Mouse (Mus musculus): ENCODE results near the gene Tiam2. TPM values are rescaled to one million over a fixed set of nuclear protein-coding genes. Genes with fewer than 3 reads are reported as not detected.

Gene Tiam2
- polyA plus RNA-seq, 1 experiment, result 1.2 TPM

DNA sequence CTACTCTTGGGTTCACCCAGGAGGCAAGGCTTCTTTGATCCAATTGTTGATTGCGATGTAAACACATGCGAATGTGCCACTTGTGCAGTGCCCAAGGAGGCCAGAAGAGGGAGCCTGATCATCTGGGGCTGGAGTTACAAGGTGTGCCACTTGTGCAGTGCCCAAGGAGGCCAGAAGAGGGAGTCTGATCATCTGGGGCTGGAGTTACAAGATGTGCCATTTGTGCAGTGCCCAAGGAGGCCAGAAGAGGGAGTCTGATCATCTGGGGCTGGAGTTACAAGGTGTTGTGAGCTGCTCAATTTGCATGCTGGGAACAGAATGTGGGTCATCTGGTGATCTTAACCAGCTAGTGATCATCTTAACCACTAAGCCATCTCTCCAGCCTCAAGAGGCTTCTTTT is 124.7 kb downstream of the Tiam2 start:
- Histone ChIP-seq H3K27ac (ENCODE audit: insufficient read depth, low read depth, low read length) (no peak overlapping the region), H3K4me1 (ENCODE audit: control insufficient read depth, insufficient read depth, low read length) (peaks cover 9% of the 10 kb centered on the region; the same call in 1 of the 2 replicates), H3K4me3 (ENCODE audit: insufficient read depth, low read depth, low read length) (no peak overlapping the region), H3K36me3 (ENCODE audit: control insufficient read depth, insufficient read depth, low read length) (no peaks in the 10 kb centered on the region), H3K27me3 (replicated peaks; ENCODE audit: control insufficient read depth, insufficient read depth, low read length) (no peaks in the 10 kb centered on the region)
- DNase-seq, result peak; percentile 75
- TF ChIP-seq CTCF (conservative IDR thresholded peaks at IDR 0.05; ENCODE audit: insufficient read depth, insufficient read length, low read depth, low read length), result peak; percentile 96
- no peak for TF ChIP-seq POLR2A (IDR thresholded peaks at IDR 0.05; ENCODE audit: low read depth, low read length)
- WGBS, result 81% methylated on average over 2 of the region's 2 CpGs

DNA sequence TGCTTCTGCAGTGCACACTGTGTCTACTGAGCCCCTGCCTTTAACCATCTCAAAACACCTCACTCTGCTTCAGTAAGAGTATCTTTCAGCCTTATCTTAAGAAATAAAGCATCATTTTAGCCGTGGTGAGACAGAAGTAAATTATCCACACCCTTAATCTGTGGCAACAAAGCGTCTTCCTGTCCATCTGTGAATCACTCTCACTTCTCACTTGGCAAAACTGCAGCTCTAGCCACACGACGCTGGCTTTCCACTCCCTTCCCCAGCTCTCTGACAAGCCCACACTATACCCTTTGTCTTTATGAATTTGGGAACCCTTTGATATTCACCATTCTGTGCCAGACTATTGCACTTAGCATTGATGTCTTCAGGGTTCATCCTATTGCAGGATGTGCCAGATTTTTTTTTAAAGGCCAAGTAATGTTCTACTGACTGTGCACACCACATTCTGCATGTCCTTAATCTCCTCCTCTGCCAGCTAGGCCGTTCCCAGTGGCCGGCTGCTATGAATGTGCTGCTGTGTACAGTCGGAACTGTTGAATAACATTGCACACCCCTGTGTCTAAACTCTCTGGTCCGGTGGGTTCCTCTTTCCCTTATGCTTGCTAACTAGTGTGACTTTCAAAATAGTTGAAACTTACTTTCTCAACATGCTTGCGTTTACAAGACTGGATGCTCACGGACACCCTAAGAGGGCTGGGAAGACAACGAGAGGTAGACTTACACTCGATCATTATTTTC is 126.4 kb downstream of the Tiam2 start:
- WGBS, result 74% methylated on average over 12 of the region's 12 CpGs
- H3K27me3 ChIP-seq (replicated peaks; ENCODE audit: control insufficient read depth, insufficient read depth, low read length), result no peaks in the 10 kb centered on the region
- no peaks in the 10 kb centered on the region for H3K36me3 ChIP-seq (ENCODE audit: control insufficient read depth, insufficient read depth, low read length)
- H3K4me1 ChIP-seq (ENCODE audit: control insufficient read depth, insufficient read depth, low read length), result peaks cover 9% of the 10 kb centered on the region; the same call in 1 of the 2 replicates
- no peak overlapping the region for H3K4me3 ChIP-seq (ENCODE audit: insufficient read depth, low read depth, low read length)
- H3K27ac ChIP-seq (ENCODE audit: insufficient read depth, low read depth, low read length), result no peak overlapping the region
- TF ChIP-seq CTCF (conservative IDR thresholded peaks at IDR 0.05; ENCODE audit: insufficient read depth, insufficient read length, low read depth, low read length), result no peak
- no peak for TF ChIP-seq POLR2A (IDR thresholded peaks at IDR 0.05; ENCODE audit: low read depth, low read length)
- DNase-seq, result peak; percentile 45

DNA sequence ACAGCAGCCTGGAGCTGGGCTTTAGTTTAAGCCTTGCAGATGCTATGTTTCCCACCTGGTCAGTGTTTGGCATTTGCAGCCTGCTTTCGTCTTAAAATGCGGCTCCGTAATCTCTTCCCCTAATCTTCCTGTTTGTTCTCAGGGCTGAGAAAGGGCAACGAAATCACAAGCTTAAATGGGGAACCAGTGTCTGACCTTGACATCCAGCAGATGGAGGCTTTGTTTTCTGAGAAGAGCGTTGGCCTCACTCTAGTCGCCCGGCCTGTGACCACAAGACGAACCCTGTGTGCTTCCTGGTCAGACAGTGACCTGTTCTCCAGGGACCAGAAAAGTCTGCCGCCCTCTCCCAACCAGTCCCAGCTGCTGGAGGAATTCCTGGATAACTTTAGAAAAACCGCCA is 127.6 kb downstream of the Tiam2 start:
- Histone ChIP-seq H3K27me3 (replicated peaks; ENCODE audit: control insufficient read depth, insufficient read depth, low read length) (no peaks in the 10 kb centered on the region), H3K36me3 (ENCODE audit: control insufficient read depth, insufficient read depth, low read length) (no peaks in the 10 kb centered on the region), H3K27ac (ENCODE audit: insufficient read depth, low read depth, low read length) (no peak overlapping the region), H3K4me3 (ENCODE audit: insufficient read depth, low read depth, low read length) (no peak overlapping the region), H3K4me1 (ENCODE audit: control insufficient read depth, insufficient read depth, low read length) (peaks cover 9% of the 10 kb centered on the region; the same call in 1 of the 2 replicates)
- 40% methylated on average over 10 of the region's 10 CpGs for WGBS
- peak; percentile 40 for DNase-seq
- no peak for TF ChIP-seq POLR2A (IDR thresholded peaks at IDR 0.05; ENCODE audit: low read depth, low read length)
- TF ChIP-seq CTCF (conservative IDR thresholded peaks at IDR 0.05; ENCODE audit: insufficient read depth, insufficient read length, low read depth, low read length), result no peak

DNA sequence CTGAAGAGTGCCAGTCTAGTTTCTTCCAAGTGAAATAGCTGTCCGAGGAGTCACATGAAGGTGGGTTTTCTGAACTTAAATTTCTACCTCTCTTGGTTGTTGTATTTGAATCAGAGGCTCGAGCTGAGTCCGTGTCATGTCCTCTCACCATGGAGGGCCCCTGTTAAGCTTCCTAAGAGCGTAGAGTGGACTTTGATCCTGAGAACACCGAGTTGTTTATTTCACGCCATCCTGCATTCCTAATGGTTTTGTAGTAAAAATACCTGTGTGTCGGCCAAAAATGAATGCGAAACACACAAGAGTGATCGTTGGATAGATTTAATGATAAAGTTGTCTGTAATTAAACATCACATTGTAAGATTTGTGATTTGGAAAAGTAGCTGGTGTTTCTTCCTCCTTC is 128.5 kb downstream of the Tiam2 start:
- TF ChIP-seq POLR2A (IDR thresholded peaks at IDR 0.05; ENCODE audit: low read depth, low read length) (no peak), CTCF (conservative IDR thresholded peaks at IDR 0.05; ENCODE audit: insufficient read depth, insufficient read length, low read depth, low read length) (no peak)
- WGBS, result 61% methylated on average over 9 of the region's 9 CpGs
- peaks cover 9% of the 10 kb centered on the region; the same call in 1 of the 2 replicates for H3K4me1 ChIP-seq (ENCODE audit: control insufficient read depth, insufficient read depth, low read length)
- DNase-seq, result peak; percentile 79
- no peaks in the 10 kb centered on the region for H3K36me3 ChIP-seq (ENCODE audit: control insufficient read depth, insufficient read depth, low read length)
- H3K27ac ChIP-seq (ENCODE audit: insufficient read depth, low read depth, low read length), result peak overlapping the region; percentile 89
- no peaks in the 10 kb centered on the region for H3K27me3 ChIP-seq (replicated peaks; ENCODE audit: control insufficient read depth, insufficient read depth, low read length)
- H3K4me3 ChIP-seq (ENCODE audit: insufficient read depth, low read depth, low read length), result no peak overlapping the region

DNA sequence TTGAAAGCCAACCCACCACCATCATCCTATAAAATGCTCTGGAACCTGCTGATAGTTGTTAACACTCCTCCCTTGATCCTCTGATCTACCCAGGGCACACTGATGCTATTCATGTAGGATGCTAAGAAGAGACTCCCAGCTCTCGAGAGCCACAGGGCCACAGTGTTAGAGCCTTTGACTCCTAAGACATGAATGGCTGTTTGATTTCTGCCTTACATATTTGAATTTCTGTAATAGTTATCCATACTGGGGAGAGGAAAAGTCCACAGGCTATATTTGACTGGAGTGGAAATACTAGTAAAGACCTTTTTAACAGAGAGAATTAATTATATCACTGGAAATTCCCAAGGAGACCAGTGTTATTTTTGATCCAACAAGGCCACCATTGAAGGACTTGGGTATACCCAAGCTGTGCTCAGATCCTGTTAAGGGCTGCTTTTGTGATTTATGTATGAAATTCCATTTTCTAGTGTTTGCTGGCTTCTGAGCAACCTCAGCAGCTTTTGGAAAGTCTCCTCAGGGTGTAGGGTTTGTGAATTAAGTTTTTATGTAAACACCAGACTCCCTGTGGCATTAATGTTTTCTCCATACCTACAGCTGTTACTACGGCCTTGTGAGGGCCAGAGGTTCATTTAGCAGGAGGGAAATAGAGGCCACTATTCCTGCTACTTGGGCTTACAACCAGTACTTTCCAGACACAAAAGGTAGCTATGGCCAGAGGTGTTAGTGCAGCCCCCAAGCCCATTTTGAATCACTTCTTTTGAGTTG is 131.7 kb downstream of the Tiam2 start:
- TF ChIP-seq CTCF (conservative IDR thresholded peaks at IDR 0.05; ENCODE audit: insufficient read depth, insufficient read length, low read depth, low read length), result no peak
- TF ChIP-seq POLR2A (IDR thresholded peaks at IDR 0.05; ENCODE audit: low read depth, low read length), result no peak
- 70% methylated on average over 2 of the region's 2 CpGs for WGBS
- no peaks in the 10 kb centered on the region for H3K36me3 ChIP-seq (ENCODE audit: control insufficient read depth, insufficient read depth, low read length)

GRCm38 (mm10) chr17:3465861-3466260 is 139.5 kb downstream of the Tiam2 start:
- WGBS, result 91% methylated on average over 4 of the region's 4 CpGs
- Histone ChIP-seq H3K36me3 (ENCODE audit: control insufficient read depth, insufficient read depth, low read length) (no peaks in the 10 kb centered on the region), H3K27ac (ENCODE audit: insufficient read depth, low read depth, low read length) (no peak overlapping the region), H3K4me1 (ENCODE audit: control insufficient read depth, insufficient read depth, low read length) (no peaks in the 10 kb centered on the region), H3K27me3 (replicated peaks; ENCODE audit: control insufficient read depth, insufficient read depth, low read length) (no peaks in the 10 kb centered on the region), H3K4me3 (ENCODE audit: insufficient read depth, low read depth, low read length) (no peak overlapping the region)
- TF ChIP-seq CTCF (conservative IDR thresholded peaks at IDR 0.05; ENCODE audit: insufficient read depth, insufficient read length, low read depth, low read length) (no peak), POLR2A (IDR thresholded peaks at IDR 0.05; ENCODE audit: low read depth, low read length) (no peak)
- DNase-seq, result no peak

More for the DNA sequence above, 131.7 kb downstream of the Tiam2 start:
- DNase-seq, result no peak
- Histone ChIP-seq H3K27ac (ENCODE audit: insufficient read depth, low read depth, low read length) (no peak overlapping the region), H3K27me3 (replicated peaks; ENCODE audit: control insufficient read depth, insufficient read depth, low read length) (no peaks in the 10 kb centered on the region), H3K4me1 (ENCODE audit: control insufficient read depth, insufficient read depth, low read length) (peaks cover 9% of the 10 kb centered on the region; the same call in 1 of the 2 replicates), H3K4me3 (ENCODE audit: insufficient read depth, low read depth, low read length) (no peak overlapping the region)

GRCm38 (mm10) chr17:3466681-3467080 is 140.3 kb downstream of the Tiam2 start:
- TF ChIP-seq CTCF (conservative IDR thresholded peaks at IDR 0.05; ENCODE audit: insufficient read depth, insufficient read length, low read depth, low read length) (no peak), POLR2A (IDR thresholded peaks at IDR 0.05; ENCODE audit: low read depth, low read length) (no peak)
- no peak overlapping the region for H3K4me3 ChIP-seq (ENCODE audit: insufficient read depth, low read depth, low read length)
- no peak overlapping the region for H3K27ac ChIP-seq (ENCODE audit: insufficient read depth, low read depth, low read length)
- DNase-seq, result no peak
- no peaks in the 10 kb centered on the region for H3K27me3 ChIP-seq (replicated peaks; ENCODE audit: control insufficient read depth, insufficient read depth, low read length)
- H3K36me3 ChIP-seq (ENCODE audit: control insufficient read depth, insufficient read depth, low read length), result no peaks in the 10 kb centered on the region
- 93% methylated on average over 3 of the region's 3 CpGs for WGBS
- H3K4me1 ChIP-seq (ENCODE audit: control insufficient read depth, insufficient read depth, low read length), result no peaks in the 10 kb centered on the region

Data from kidney, adult 2 months (tissue).